Mouse (Mus musculus): Measurements from ENCODE around the gene Mlxipl. TPM values are rescaled to one million over a fixed set of nuclear protein-coding genes. Genes with fewer than 3 reads are reported as not detected.
"Not testable (repeated sequence)": the region's sequence is repeated elsewhere in the genome, so short reads cannot be mapped to it uniquely, and the experiment has no call there.

Mlxipl gene
- not detected in 2 replicates for polyA plus RNA-seq (2012)

GRCm38 (mm10) chr5:135089653-135090052 is at the start of gene Mlxipl:
Gene Mlxipl (plus strand): TSS chr5:135089890.
- no peak for TF ChIP-seq GATA1 (IDR thresholded peaks at IDR 0.05; ENCODE audit: low read length)

GRCm38 (mm10) chr5:135040059-135040458 is 49.6 kb upstream of the Mlxipl start:
- no peak for TF ChIP-seq GATA1 (IDR thresholded peaks at IDR 0.05; ENCODE audit: low read length)

- TF ChIP-seq GATA1 (IDR thresholded peaks at IDR 0.05; ENCODE audit: low read length), result no peak
Measured at GRCm38 (mm10) chr5:135040777-135041176, 48.9 kb upstream of the Mlxipl start.

GRCm38 (mm10) chr5:135042105-135042788 is 47.4 kb upstream of the Mlxipl start:
- TF ChIP-seq GATA1 (IDR thresholded peaks at IDR 0.05; ENCODE audit: low read length), result no peak

- no peak for TF ChIP-seq GATA1 (IDR thresholded peaks at IDR 0.05; ENCODE audit: low read length)
Measured at GRCm38 (mm10) chr5:135044575-135044974, 45.1 kb upstream of the Mlxipl start.

- TF ChIP-seq GATA1 (IDR thresholded peaks at IDR 0.05; ENCODE audit: low read length), result no peak
Measured at GRCm38 (mm10) chr5:135048539-135048938, 41.2 kb upstream of the Mlxipl start.

GRCm38 (mm10) chr5:135053356-135053755 is 36.3 kb upstream of the Mlxipl start:
- no peak for TF ChIP-seq GATA1 (IDR thresholded peaks at IDR 0.05; ENCODE audit: low read length)

- TF ChIP-seq GATA1 (IDR thresholded peaks at IDR 0.05; ENCODE audit: low read length), result no peak
Measured at GRCm38 (mm10) chr5:135063629-135064381, 25.9 kb upstream of the Mlxipl start, which contains the start of gene Dnajc30. Gene Dnajc30 (plus strand): TSS chr5:135064202.

GRCm38 (mm10) chr5:135064382-135064766 is 25.3 kb upstream of the Mlxipl start:
- TF ChIP-seq GATA1 (IDR thresholded peaks at IDR 0.05; ENCODE audit: low read length), result no peak

GRCm38 (mm10) chr5:135064909-135065446 is 24.7 kb upstream of the Mlxipl start, which contains the start of gene Bud23:
Gene Bud23 (minus strand): TSS chr5:135064959.
- not testable (repeated sequence) for TF ChIP-seq GATA1 (IDR thresholded peaks at IDR 0.05; ENCODE audit: low read length)

- TF ChIP-seq GATA1 (IDR thresholded peaks at IDR 0.05; ENCODE audit: low read length), result no peak
Measured at GRCm38 (mm10) chr5:135066008-135066407, 23.7 kb upstream of the Mlxipl start.

- no peak for TF ChIP-seq GATA1 (IDR thresholded peaks at IDR 0.05; ENCODE audit: low read length)
Measured at GRCm38 (mm10) chr5:135070448-135070847, 19.2 kb upstream of the Mlxipl start.

- TF ChIP-seq GATA1 (IDR thresholded peaks at IDR 0.05; ENCODE audit: low read length), result no peak
Measured at GRCm38 (mm10) chr5:135072061-135072460, 17.6 kb upstream of the Mlxipl start.

GRCm38 (mm10) chr5:135072720-135073119 is 17.0 kb upstream of the Mlxipl start:
- no peak for TF ChIP-seq GATA1 (IDR thresholded peaks at IDR 0.05; ENCODE audit: low read length)

- TF ChIP-seq GATA1 (IDR thresholded peaks at IDR 0.05; ENCODE audit: low read length), result no peak
Measured at GRCm38 (mm10) chr5:135073349-135074150, 16.1 kb upstream of the Mlxipl start.

GRCm38 (mm10) chr5:135075655-135076054 is 14.0 kb upstream of the Mlxipl start:
- TF ChIP-seq GATA1 (IDR thresholded peaks at IDR 0.05; ENCODE audit: low read length), result no peak
